Mouse (Mus musculus) myocyte (in vitro differentiated cells): ENCODE measurements around the gene Pafah2. TPM values are rescaled to one million over a fixed set of nuclear protein-coding genes. Genes with fewer than 3 reads are reported as not detected.
A peak's percentile ranks its signal among the peaks of the same experiment; 100 is the strongest.

Source experiments
- H3K27me3 ChIP-seq: one replicate; pipeline ENCODE4 v1.6.1; 2011; ENCODE audit not compliant: control insufficient read depth, insufficient read depth, insufficient read length
- H3K36me3 ChIP-seq: one replicate; pipeline ENCODE4 v1.6.1; 2011; ENCODE audit not compliant: control insufficient read depth, insufficient read depth
- H3K4me2 ChIP-seq: one replicate; pipeline ENCODE4 v1.6.1; 2011; ENCODE audit warnings: low read depth, control low read depth
- H3K4me3 ChIP-seq: one replicate; pipeline ENCODE4 v1.5.1; 2011; ENCODE audit warnings: mild to moderate bottlenecking, control low read depth, moderate library complexity
- H3K79me2 ChIP-seq: one replicate; pipeline ENCODE4 v1.6.1; 2011; ENCODE audit not compliant: control insufficient read depth, insufficient read depth
- H3ac ChIP-seq: one replicate; pipeline ENCODE4 v1.6.1; 2011; ENCODE audit not compliant: control insufficient read depth, insufficient read length
- CEBPB ChIP-seq: IDR thresholded peaks from 2 replicates; pipeline ENCODE4 v1.6.1; 2011; ENCODE audit warnings: mild to moderate bottlenecking, moderate library complexity; ENCODE audit not compliant: poor library complexity, insufficient read depth, severe bottlenecking
- E2F4 ChIP-seq: IDR thresholded peaks from one replicate; pipeline ENCODE4 v1.6.1; 2011; ENCODE audit warnings: mild to moderate bottlenecking, control low read depth, moderate library complexity; ENCODE audit not compliant: insufficient read depth
- MAX ChIP-seq: IDR thresholded peaks from one replicate; pipeline ENCODE4 v1.6.1; 2011; ENCODE audit warnings: low read depth, mild to moderate bottlenecking, control low read depth
- MYOD1 ChIP-seq, 3 experiments: IDR thresholded peaks; one replicate each; pipeline ENCODE4 v1.6.1; 2011; ENCODE audit warnings: control low read depth in 2 of 3, low read depth in 2 of 3, mild to moderate bottlenecking in 2 of 3, moderate library complexity in 1 of 3; ENCODE audit not compliant: insufficient read length in 2 of 3, control insufficient read depth in 1 of 3
- MYOG ChIP-seq, 3 experiments: IDR thresholded peaks; one replicate each; pipeline ENCODE4 v1.6.1; 2011; ENCODE audit warnings: control low read depth in 2 of 3, low read depth in 2 of 3, mild to moderate bottlenecking in 2 of 3; ENCODE audit not compliant: insufficient read length in 2 of 3, control insufficient read depth in 1 of 3, insufficient read depth in 1 of 3
- POLR2A ChIP-seq: IDR thresholded peaks from one replicate; pipeline ENCODE4 v1.6.1; 2011; ENCODE audit warnings: low read depth, mild to moderate bottlenecking, control low read depth, moderate library complexity; ENCODE audit not compliant: insufficient read length
- POLR2AphosphoS2 ChIP-seq: IDR thresholded peaks from one replicate; pipeline ENCODE4 v1.6.1; 2011; ENCODE audit warnings: low read depth, control low read depth; ENCODE audit not compliant: insufficient read length
- REST ChIP-seq: IDR thresholded peaks from one replicate; pipeline ENCODE4 v1.6.1; 2011; ENCODE audit warnings: mild to moderate bottlenecking, control low read depth, moderate library complexity; ENCODE audit not compliant: insufficient read depth, insufficient read length
- SRF ChIP-seq: IDR thresholded peaks from one replicate; pipeline ENCODE4 v1.6.1; 2011; ENCODE audit warnings: low read depth; ENCODE audit not compliant: control insufficient read depth, insufficient read length
- TCF12 ChIP-seq: IDR thresholded peaks from one replicate; pipeline ENCODE4 v1.6.1; 2011; ENCODE audit warnings: mild to moderate bottlenecking, control low read depth; ENCODE audit not compliant: poor library complexity, insufficient read depth, severe bottlenecking
- TCF3 ChIP-seq: IDR thresholded peaks from one replicate; pipeline ENCODE4 v1.6.1; 2011; ENCODE audit warnings: low read depth, control low read depth; ENCODE audit not compliant: insufficient read length
- USF1 ChIP-seq: IDR thresholded peaks from one replicate; pipeline ENCODE4 v1.6.1; 2011; ENCODE audit warnings: low read depth, mild to moderate bottlenecking, control low read depth, moderate library complexity
- polyA plus RNA-seq: library from polyadenylated mRNA; unstranded; fragments of >200 nt; fragmentation: generic; extraction: Trizol; gene quantifications from one replicate; pipeline ENCODE4 v1.2.1, GENCODE M21; 2012; ENCODE audit warnings: missing spikeins

Gene Pafah2
- polyA plus RNA-seq, 1 experiment, result 7.1 TPM

- TF ChIP-seq SRF (no peak), E2F4 (no peak), REST (no peak), CEBPB (no peak)
- Histone ChIP-seq H3ac (no peak overlapping the region), H3K27me3 (peaks cover 3% of the 10 kb centered on the region)
Measured at GRCm38 (mm10) chr4:134460277-134460676, 64.2 kb downstream of the Pafah2 start.

GRCm38 (mm10) chr4:134461252-134461651 lies 65.1 kb downstream of the Pafah2 start:
- Histone ChIP-seq H3K4me3 (no peak overlapping the region), H3K4me2 (no peak overlapping the region), H3K27me3 (no peaks in the 10 kb centered on the region), H3K36me3 (no peaks in the 10 kb centered on the region), H3ac (no peak overlapping the region), H3K79me2 (no peaks in the 10 kb centered on the region)
- TF ChIP-seq MAX (no peak), POLR2A (no peak), SRF (no peak)

More at GRCm38 (mm10) chr4:134460277-134460676, 64.2 kb downstream of the Pafah2 start:
- no peak overlapping the region for H3K4me3 ChIP-seq
- H3K4me2 ChIP-seq, result no peak overlapping the region
- H3K79me2 ChIP-seq, result no peaks in the 10 kb centered on the region
- no peaks in the 10 kb centered on the region for H3K36me3 ChIP-seq

GRCm38 (mm10) chr4:134465789-134466188 lies 69.7 kb downstream of the Pafah2 start:
- TF ChIP-seq SRF (no peak), REST (no peak), POLR2AphosphoS2 (no peak), TCF12 (no peak), POLR2A (no peak), TCF3 (no peak), MAX (no peak), CEBPB (no peak), MYOG (IDR thresholded peaks at IDR 0.05; ENCODE audit: control insufficient read depth in 1 of 3, insufficient read depth in 1 of 3, insufficient read length in 2 of 3, low read depth in 2 of 3) (no peak), MYOD1 (IDR thresholded peaks at IDR 0.05; ENCODE audit: control insufficient read depth in 1 of 3, insufficient read length in 2 of 3, low read depth in 2 of 3) (no peak), E2F4 (no peak)
- H3K4me2 ChIP-seq, result no peak overlapping the region
- H3K79me2 ChIP-seq, result peaks cover 14% of the 10 kb centered on the region
- H3ac ChIP-seq, result no peak overlapping the region
- no peak overlapping the region for H3K4me3 ChIP-seq
- H3K36me3 ChIP-seq, result no peaks in the 10 kb centered on the region
- no peaks in the 10 kb centered on the region for H3K27me3 ChIP-seq

DNA sequence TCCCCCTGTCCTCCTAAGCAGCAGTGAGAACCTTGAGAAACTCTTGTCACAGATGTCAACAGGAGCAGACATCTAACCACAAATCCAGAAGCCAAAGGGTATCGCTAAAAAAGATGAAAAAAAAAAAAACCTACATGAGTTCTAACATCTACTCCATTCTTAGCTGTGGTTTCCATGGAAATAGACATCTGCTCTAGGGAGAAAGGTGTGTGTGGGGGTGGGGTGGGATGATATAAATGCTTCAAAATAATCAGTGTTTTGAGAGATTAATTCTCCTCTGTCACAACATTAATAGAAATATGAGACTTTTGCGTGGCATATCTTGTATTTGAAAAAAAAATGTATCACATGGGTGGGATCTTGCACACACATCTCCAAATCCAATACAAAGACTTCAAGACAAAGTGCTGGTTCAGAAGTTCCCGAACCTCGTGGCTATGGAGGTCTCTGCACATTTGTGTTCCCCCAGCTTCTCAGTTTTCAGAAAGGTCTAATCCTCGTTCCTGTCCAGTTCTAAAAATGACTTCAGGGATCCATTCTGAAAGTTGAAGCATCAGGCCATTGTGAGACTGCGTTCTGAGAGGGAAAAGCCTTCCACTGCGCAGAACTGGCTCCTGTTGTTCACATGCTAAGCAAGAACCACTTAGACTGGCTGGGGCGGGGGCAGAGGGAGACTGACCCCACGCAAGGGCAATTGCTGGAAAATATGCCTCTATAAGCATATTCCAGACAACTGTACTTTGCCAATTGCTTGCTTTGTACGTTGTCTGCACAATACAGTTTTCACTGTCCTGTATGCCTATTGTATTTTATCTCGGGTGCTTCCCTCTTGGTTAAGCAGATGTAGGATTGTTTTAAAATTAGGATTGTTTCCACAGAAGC lies 70.5 kb downstream of the Pafah2 start:
- no peak for TF ChIP-seq REST
- TF ChIP-seq SRF, result no peak
- TF ChIP-seq POLR2A, result no peak
- no peak for TF ChIP-seq CEBPB
- TF ChIP-seq E2F4, result no peak
- no peak for TF ChIP-seq MYOD1 (IDR thresholded peaks at IDR 0.05; ENCODE audit: control insufficient read depth in 1 of 3, insufficient read length in 2 of 3, low read depth in 2 of 3)
- TF ChIP-seq MAX, result no peak
- TF ChIP-seq TCF3, result no peak
- TF ChIP-seq POLR2AphosphoS2, result no peak
- TF ChIP-seq USF1, result no peak
- no peak for TF ChIP-seq MYOG (IDR thresholded peaks at IDR 0.05; ENCODE audit: control insufficient read depth in 1 of 3, insufficient read depth in 1 of 3, insufficient read length in 2 of 3, low read depth in 2 of 3)
- no peak for TF ChIP-seq TCF12
- Histone ChIP-seq H3K4me2 (peak overlapping the region; percentile 93), H3K27me3 (no peaks in the 10 kb centered on the region), H3K4me3 (peak overlapping the region; percentile 33), H3K79me2 (peaks cover 20% of the 10 kb centered on the region), H3K36me3 (no peaks in the 10 kb centered on the region), H3ac (no peak overlapping the region)

GRCm38 (mm10) chr4:134467435-134468214 lies 71.5 kb downstream of the Pafah2 start:
- TF ChIP-seq USF1 (no peak), TCF3 (no peak), POLR2A (no peak), CEBPB (no peak), E2F4 (no peak), MYOG (IDR thresholded peaks at IDR 0.05; ENCODE audit: control insufficient read depth in 1 of 3, insufficient read depth in 1 of 3, insufficient read length in 2 of 3, low read depth in 2 of 3) (no peak), SRF (no peak), REST (no peak), POLR2AphosphoS2 (no peak), MAX (no peak), MYOD1 (IDR thresholded peaks at IDR 0.05; ENCODE audit: control insufficient read depth in 1 of 3, insufficient read length in 2 of 3, low read depth in 2 of 3) (no peak), TCF12 (no peak)
- Histone ChIP-seq H3K36me3 (no peaks in the 10 kb centered on the region), H3K27me3 (no peaks in the 10 kb centered on the region), H3ac (peak overlapping the region; percentile 30), H3K4me3 (peak overlapping the region; percentile 33), H3K79me2 (peaks cover 20% of the 10 kb centered on the region), H3K4me2 (peak overlapping the region; percentile 93)
